Mouse (Mus musculus) G1E (cell line): ENCODE measurements around the gene Prdm8.

Experiments
- CTCF ChIP-seq: IDR thresholded peaks from 2 replicates; pipeline ENCODE4 v1.5.1; 2012; ENCODE audit warnings: low read depth, low read length, inconsistent platforms, mixed read lengths
- TAL1 ChIP-seq: conservative IDR thresholded peaks from 2 replicates; pipeline ENCODE4 v1.6.1; 2012; ENCODE audit warnings: low read depth, low read length, inconsistent platforms, mixed read lengths

- TF ChIP-seq TAL1 = no peak
- no peak for TF ChIP-seq CTCF
Measured at GRCm38 (mm10) chr5:98139297-98139660, 27.7 kb upstream of the Prdm8 start.
